Mouse (Mus musculus) hindbrain, embryonic 12.5 days (tissue): ENCODE data around the gene 3110082I17Rik. TPM values are rescaled to one million over a fixed set of nuclear protein-coding genes. Genes with fewer than 3 reads are reported as not detected.

ENCODE experiments used
- ATAC-seq: fragments of 200-750 bp; cut with Nextera tagmentation; 2 replicates; pipeline ENCODE4 v1.8.0; 2017; ENCODE audit warnings: moderate TSS enrichment; ENCODE audit not compliant: low FRiP score
- H3K27ac ChIP-seq: fragments of 300-500 bp; sonication (generic); 2 replicates; pipeline ENCODE4 v1.5.1; 2016; ENCODE audit warnings: mild to moderate bottlenecking
- H3K27me3 ChIP-seq: fragments of 300-500 bp; sonication (generic); 2 replicates; pipeline ENCODE4 v1.6.1; 2016; ENCODE audit warnings: mild to moderate bottlenecking
- H3K36me3 ChIP-seq: fragments of 300-500 bp; sonication (generic); 2 replicates; pipeline ENCODE4 v1.6.1; 2016; ENCODE audit warnings: mild to moderate bottlenecking
- H3K4me1 ChIP-seq: fragments of 300-500 bp; sonication (generic); 2 replicates; pipeline ENCODE4 v1.6.1; 2016
- H3K4me2 ChIP-seq: fragments of 300-500 bp; sonication (generic); replicated peaks from 2 replicates; pipeline ENCODE4 v1.6.1; 2016; ENCODE audit warnings: mild to moderate bottlenecking
- H3K4me3 ChIP-seq: fragments of 300-500 bp; sonication (generic); 2 replicates; pipeline ENCODE4 v1.5.1; 2016; ENCODE audit warnings: mild to moderate bottlenecking
- H3K9ac ChIP-seq: fragments of 300-500 bp; sonication (generic); 2 replicates; pipeline ENCODE4 v1.6.1; 2016; ENCODE audit warnings: mild to moderate bottlenecking, moderate library complexity
- H3K9me3 ChIP-seq: fragments of 300-500 bp; sonication (generic); replicated peaks from 2 replicates; pipeline ENCODE4 v1.6.1; 2016; ENCODE audit warnings: mild to moderate bottlenecking
- whole genome bisulfite sequencing: fragments of 180-500 bp; shearing (Covaris S2); methylation state at CpG from one replicate; pipeline ENCODE4 v1.1.7; 2016; 5-methylcytosine and 5-hydroxymethylcytosine counted together
- polyA plus RNA-seq: library from polyadenylated mRNA; unstranded; fragments of >200 nt; fragmentation: Nextera tagmentation; extraction: Ambion mirVana; gene quantifications from 2 replicates; pipeline ENCODE4 v1.2.1, GENCODE M21; 2016

The 3110082I17Rik gene
- polyA plus RNA-seq, 1 experiment from 2014 or later, result 26.3 TPM

DNA sequence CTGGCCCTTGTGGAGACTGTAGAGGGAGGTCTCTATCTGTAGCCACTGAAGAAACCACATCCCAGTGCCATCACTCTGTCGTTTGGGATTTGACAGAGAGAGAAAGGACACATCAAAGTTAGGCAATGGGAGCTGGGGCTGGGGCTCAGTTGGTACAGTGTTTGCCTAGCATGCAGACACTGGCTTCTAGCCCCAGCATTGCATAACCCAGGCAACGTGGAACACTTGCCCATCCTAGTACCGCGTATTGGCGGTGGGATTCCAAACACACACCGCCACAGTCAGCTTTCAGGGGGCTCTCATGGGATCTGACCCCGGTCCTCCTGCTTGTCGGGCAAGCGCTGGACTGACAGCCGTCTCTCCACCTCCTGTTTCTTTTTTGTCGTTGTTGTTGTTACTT, 93.8 kb downstream of the 3110082I17Rik start:
- Histone ChIP-seq H3K4me2 (no peak overlapping the region), H3K27ac (no peak overlapping the region), H3K4me3 (no peak overlapping the region), H3K9ac (no peak overlapping the region), H3K4me1 (peaks cover 32% of the 10 kb centered on the region), H3K9me3 (no peaks in the 10 kb centered on the region), H3K36me3 (no peaks in the 10 kb centered on the region), H3K27me3 (no peaks in the 10 kb centered on the region)
- ATAC-seq, result no peak
- WGBS, result 81% methylated on average over 11 of the region's 11 CpGs

- ATAC-seq, result no peak
- peaks cover 30% of the 10 kb centered on the region for H3K4me1 ChIP-seq
- H3K4me2 ChIP-seq, result no peak overlapping the region
- WGBS, result 89% methylated on average over 1 of the region's 1 CpGs
- no peak overlapping the region for H3K27ac ChIP-seq
- no peaks in the 10 kb centered on the region for H3K36me3 ChIP-seq
- H3K27me3 ChIP-seq, result no peaks in the 10 kb centered on the region
- H3K9ac ChIP-seq, result no peak overlapping the region
- H3K4me3 ChIP-seq, result no peak overlapping the region
- H3K9me3 ChIP-seq, result no peaks in the 10 kb centered on the region
These were observed 94.5 kb downstream of the 3110082I17Rik start for GRCm38 (mm10) chr5:139365827-139366226.

GRCm38 (mm10) chr5:139364911-139365571, 95.3 kb downstream of the 3110082I17Rik start:
- Histone ChIP-seq H3K27ac (peak overlapping the region; percentile 60; the same call in 1 of the 2 replicates), H3K4me1 (peaks cover 23% of the 10 kb centered on the region), H3K36me3 (no peaks in the 10 kb centered on the region), H3K4me3 (no peak overlapping the region), H3K9ac (peak overlapping the region; percentile 32; the same call in 1 of the 2 replicates), H3K4me2 (no peak overlapping the region), H3K27me3 (no peaks in the 10 kb centered on the region), H3K9me3 (no peaks in the 10 kb centered on the region)
- ATAC-seq, result peak; percentile 42; the same call in 1 of the 2 replicates
- WGBS, result 32% methylated on average over 5 of the region's 5 CpGs

DNA sequence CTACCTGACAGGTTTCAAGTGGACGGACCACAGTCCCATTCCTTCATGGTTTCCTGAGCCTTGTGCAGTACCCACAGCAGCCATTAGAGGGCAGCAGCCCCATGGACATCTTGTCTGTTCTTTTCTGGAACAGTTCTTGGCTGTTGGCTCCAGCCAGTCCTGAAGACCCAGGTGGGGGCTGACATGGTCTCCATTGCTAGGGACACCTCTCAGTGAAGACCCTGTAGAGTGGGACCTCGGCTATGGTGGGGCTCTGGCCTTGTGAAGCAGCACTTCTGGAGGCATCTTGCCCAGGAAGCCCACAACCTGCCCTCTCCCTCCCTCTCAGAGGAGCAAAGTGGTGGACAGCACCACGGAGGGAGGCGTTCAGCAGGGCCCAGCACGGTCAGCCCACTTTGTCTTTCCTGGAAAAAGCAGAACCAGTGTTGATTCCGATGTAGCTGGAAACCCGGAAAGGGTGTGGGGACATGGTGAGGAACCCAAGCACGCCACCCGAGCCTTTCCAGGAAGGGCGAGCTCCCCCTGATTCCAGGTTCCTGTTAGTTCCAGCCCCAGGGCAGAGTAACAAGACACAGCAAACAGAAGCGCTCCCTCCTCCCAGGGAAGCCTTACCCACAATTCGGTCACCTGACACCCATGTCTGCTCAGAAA, 95.9 kb downstream of the 3110082I17Rik start:
- H3K9me3 ChIP-seq, result no peaks in the 10 kb centered on the region
- H3K4me1 ChIP-seq, result peaks cover 21% of the 10 kb centered on the region
- 37% methylated on average over 12 of the region's 12 CpGs for WGBS
- H3K9ac ChIP-seq, result no peak overlapping the region
- H3K36me3 ChIP-seq, result no peaks in the 10 kb centered on the region
- no peaks in the 10 kb centered on the region for H3K27me3 ChIP-seq
- 0 out of 2 replicates have a peak overlapping the region, but pooled peaks have one; percentile 2 for H3K4me2 ChIP-seq
- H3K27ac ChIP-seq, result peak overlapping the region; percentile 60
- no peak overlapping the region for H3K4me3 ChIP-seq
- peak; percentile 59 for ATAC-seq

GRCm38 (mm10) chr5:139363858-139364257, 96.5 kb downstream of the 3110082I17Rik start:
- ATAC-seq, result no peak
- H3K27ac ChIP-seq, result no peak overlapping the region

GRCm38 (mm10) chr5:139359244-139359643, 101.1 kb downstream of the 3110082I17Rik start:
- H3K9me3 ChIP-seq, result no peaks in the 10 kb centered on the region
- no peak overlapping the region for H3K4me2 ChIP-seq
- 94% methylated on average over 5 of the region's 5 CpGs for WGBS
- peaks cover under 1% of the 10 kb centered on the region for H3K4me1 ChIP-seq
- no peak overlapping the region for H3K9ac ChIP-seq
- H3K27me3 ChIP-seq, result no peaks in the 10 kb centered on the region
- no peak for ATAC-seq
- H3K4me3 ChIP-seq, result no peak overlapping the region
- H3K36me3 ChIP-seq, result no peaks in the 10 kb centered on the region
- H3K27ac ChIP-seq, result no peak overlapping the region

More at GRCm38 (mm10) chr5:139363858-139364257, 96.5 kb downstream of the 3110082I17Rik start:
- no peak overlapping the region for H3K4me2 ChIP-seq
- no peak overlapping the region for H3K9ac ChIP-seq
- no peak overlapping the region for H3K4me3 ChIP-seq
- H3K4me1 ChIP-seq, result peaks cover 19% of the 10 kb centered on the region
- no peaks in the 10 kb centered on the region for H3K27me3 ChIP-seq
- no peaks in the 10 kb centered on the region for H3K36me3 ChIP-seq
- H3K9me3 ChIP-seq, result no peaks in the 10 kb centered on the region
- WGBS, result 70% methylated on average over 6 of the region's 7 CpGs

DNA sequence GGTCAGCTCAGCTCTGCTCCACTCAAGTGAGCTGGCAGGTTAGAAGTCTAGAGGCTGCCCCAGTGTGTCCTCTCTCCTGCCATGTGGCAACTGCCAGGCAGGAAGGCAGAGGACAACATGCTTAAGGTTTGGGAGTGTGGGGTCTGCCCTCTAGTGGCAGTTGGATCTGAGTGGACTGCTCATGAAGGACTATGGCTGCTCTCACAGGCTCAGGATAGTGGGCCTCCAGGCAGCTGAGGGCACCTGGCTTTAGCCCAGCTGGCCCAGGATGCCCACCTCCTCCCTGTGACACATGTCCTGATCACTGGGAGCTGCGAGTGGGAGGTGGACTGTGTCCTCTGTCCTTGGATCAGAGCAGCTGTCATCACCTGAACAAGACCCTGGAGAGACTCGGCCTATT, 101.7 kb downstream of the 3110082I17Rik start:
- Histone ChIP-seq H3K9ac (no peak overlapping the region), H3K4me3 (no peak overlapping the region), H3K27ac (no peak overlapping the region), H3K4me1 (no peaks in the 10 kb centered on the region), H3K36me3 (no peaks in the 10 kb centered on the region), H3K27me3 (no peaks in the 10 kb centered on the region), H3K9me3 (no peaks in the 10 kb centered on the region), H3K4me2 (no peak overlapping the region)
- 81% methylated on average over 2 of the region's 2 CpGs for WGBS
- no peak for ATAC-seq

DNA sequence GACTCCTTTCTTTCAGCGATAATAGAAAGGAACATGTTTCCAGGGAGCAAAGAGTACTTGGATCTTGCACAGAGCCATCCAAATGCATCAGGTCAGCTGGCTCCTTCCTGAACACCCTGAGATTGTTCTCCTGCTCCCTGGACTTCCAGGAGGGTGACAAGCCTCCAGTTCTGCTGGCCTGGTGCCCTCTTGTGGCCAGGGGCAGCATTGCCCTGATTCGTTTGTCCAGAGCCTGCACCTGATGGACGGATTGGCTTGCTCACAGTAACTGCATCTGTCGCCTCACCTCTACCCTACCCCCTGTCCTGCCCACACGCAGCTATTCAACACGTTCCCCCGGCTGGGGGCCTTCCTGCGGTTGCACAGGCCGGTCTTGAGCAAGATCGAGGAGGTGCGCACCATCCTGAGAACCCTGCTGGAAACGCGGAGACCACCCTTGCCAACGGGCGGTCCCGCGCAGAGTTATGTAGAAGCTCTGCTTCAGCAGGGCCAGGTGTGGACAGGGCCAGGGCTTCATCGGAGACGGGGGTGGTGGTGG, 105.0 kb downstream of the 3110082I17Rik start:
- WGBS, result 38% methylated on average over 19 of the region's 19 CpGs
- no peak overlapping the region for H3K4me2 ChIP-seq
- H3K36me3 ChIP-seq, result no peaks in the 10 kb centered on the region
- H3K27me3 ChIP-seq, result peaks cover 13% of the 10 kb centered on the region; the same call in 1 of the 2 replicates
- peaks cover 6% of the 10 kb centered on the region for H3K4me1 ChIP-seq
- H3K9ac ChIP-seq, result no peak overlapping the region
- H3K9me3 ChIP-seq, result no peaks in the 10 kb centered on the region
- no peak overlapping the region for H3K4me3 ChIP-seq
- no peak overlapping the region for H3K27ac ChIP-seq
- ATAC-seq, result 0 out of 2 replicates have a peak, but pooled peaks have one; percentile 14

DNA sequence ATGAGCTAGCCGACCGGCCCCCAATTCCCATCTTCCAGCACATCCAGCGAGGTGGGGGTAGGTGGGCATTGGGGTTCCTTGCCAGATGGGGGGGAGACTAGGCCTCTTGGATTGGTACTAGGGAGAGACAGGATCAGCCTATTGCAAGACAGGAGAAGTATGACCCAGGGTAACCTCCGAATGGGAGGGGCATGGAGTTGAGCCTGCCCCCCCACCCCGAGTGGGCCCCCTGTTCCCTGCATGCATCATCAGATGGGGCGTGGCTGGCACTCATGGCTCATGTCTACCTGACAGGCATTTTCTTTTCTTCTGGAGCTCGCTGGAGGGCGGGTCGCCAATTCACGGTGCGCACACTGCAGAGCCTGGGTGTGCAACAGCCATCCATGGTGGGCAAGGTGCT, 106.4 kb downstream of the 3110082I17Rik start:
- H3K36me3 ChIP-seq, result no peaks in the 10 kb centered on the region
- no peak for ATAC-seq
- peaks cover 6% of the 10 kb centered on the region for H3K4me1 ChIP-seq
- H3K27ac ChIP-seq, result no peak overlapping the region
- H3K9ac ChIP-seq, result no peak overlapping the region
- H3K4me3 ChIP-seq, result no peak overlapping the region
- WGBS, result 84% methylated on average over 11 of the region's 11 CpGs
- no peaks in the 10 kb centered on the region for H3K9me3 ChIP-seq
- no peak overlapping the region for H3K4me2 ChIP-seq
- peaks cover 13% of the 10 kb centered on the region; the same call in 1 of the 2 replicates for H3K27me3 ChIP-seq

DNA sequence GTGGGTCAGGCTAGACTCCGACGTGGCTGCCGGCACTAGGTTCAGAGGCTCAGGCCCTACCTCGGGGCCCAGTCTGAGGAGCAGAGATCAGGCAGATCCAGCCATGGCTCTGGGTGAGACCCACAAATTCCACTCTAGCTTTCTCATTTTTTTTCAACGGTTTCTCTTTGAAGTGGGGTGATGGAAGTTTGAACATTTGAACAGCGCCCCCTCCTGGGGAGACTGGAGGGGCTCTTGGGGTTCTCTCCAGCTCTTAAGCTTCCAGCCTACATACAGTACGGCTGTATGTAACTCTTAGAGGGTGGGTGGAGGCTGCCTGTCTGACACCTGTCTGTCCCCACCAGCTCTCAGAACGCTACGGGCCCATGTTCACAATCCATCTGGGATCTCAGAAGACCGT, 106.8 kb downstream of the 3110082I17Rik start:
- Histone ChIP-seq H3K4me3 (no peak overlapping the region), H3K9ac (no peak overlapping the region), H3K4me1 (peaks cover 6% of the 10 kb centered on the region), H3K4me2 (no peak overlapping the region), H3K9me3 (no peaks in the 10 kb centered on the region), H3K27me3 (peaks cover 13% of the 10 kb centered on the region; the same call in 1 of the 2 replicates), H3K36me3 (no peaks in the 10 kb centered on the region), H3K27ac (no peak overlapping the region)
- no peak for ATAC-seq
- 62% methylated on average over 10 of the region's 10 CpGs for whole genome bisulfite sequencing

DNA sequence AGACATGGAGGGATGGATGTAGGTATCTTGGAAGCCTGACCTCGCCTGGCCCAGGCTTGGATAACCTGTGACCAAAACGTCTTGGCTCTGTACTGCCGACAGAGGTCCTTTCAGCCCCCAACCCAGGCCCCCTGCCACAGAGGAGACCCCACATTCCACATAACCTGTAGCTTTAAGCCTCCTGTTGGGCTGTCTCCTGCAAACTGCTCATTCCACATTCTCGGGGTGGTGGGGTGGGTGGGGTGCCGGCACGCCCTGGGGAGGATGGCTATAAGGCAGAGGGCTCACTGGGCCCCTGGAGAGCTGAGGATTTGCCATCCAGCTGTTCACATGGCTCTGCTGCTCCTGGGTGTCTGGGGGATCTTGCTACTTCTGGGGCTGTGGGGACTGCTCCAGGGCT, 108.0 kb downstream of the 3110082I17Rik start, which contains the start of gene Cyp2w1:
TSS of gene Cyp2w1 (plus strand) at position 301 of the 400 bp plus-strand sequence.
- Histone ChIP-seq H3K9ac (no peak within 1 kb of the TSS), H3K4me1 (peaks cover 6% of the 10 kb centered on the region), H3K36me3 (no peaks in the 10 kb centered on the region), H3K9me3 (no peaks in the 10 kb centered on the region), H3K27ac (no peak within 1 kb of the TSS), H3K4me2 (no peak within 1 kb of the TSS), H3K27me3 (peaks cover 13% of the 10 kb centered on the region; the same call in 1 of the 2 replicates), H3K4me3 (no peak within 1 kb of the TSS)
- WGBS, result 74% methylated on average over 6 of the region's 6 CpGs
- no peak for ATAC-seq

DNA sequence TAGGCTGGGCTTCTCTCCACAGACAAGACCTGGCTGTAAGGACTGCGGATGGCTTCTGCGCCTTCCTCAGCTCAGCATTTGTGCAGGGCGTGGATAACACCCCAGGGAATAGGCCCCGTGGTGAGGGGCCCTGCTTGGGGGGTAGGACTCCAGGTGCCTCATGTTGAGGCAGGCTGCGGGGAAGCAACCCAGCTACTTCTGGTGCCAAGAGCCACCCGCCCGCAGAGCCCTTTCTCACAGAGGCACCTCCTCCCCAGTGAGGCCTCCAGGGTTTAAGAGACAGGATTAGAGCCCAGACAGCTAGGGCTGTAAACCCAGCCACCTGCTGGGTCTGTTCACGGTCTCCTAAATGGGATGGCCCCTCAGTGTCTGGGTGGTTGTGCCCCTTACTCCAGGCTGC, 108.7 kb downstream of the 3110082I17Rik start:
- no peak overlapping the region for H3K9ac ChIP-seq

More for the DNA sequence above, 108.7 kb downstream of the 3110082I17Rik start:
- no peaks in the 10 kb centered on the region for H3K9me3 ChIP-seq
- H3K4me2 ChIP-seq, result no peak overlapping the region
- H3K36me3 ChIP-seq, result no peaks in the 10 kb centered on the region
- WGBS, result 31% methylated on average over 8 of the region's 8 CpGs
- ATAC-seq, result no peak
- H3K4me3 ChIP-seq, result no peak overlapping the region
- peaks cover 6% of the 10 kb centered on the region for H3K4me1 ChIP-seq
- H3K27ac ChIP-seq, result no peak overlapping the region
- peaks cover 13% of the 10 kb centered on the region; the same call in 1 of the 2 replicates for H3K27me3 ChIP-seq
